Mouse (Mus musculus) neural tube, embryonic 13.5 days (tissue): ENCODE data around the gene Ube2e2. TPM values are rescaled to one million over a fixed set of nuclear protein-coding genes. Genes with fewer than 3 reads are reported as not detected.
A peak's percentile ranks its signal among the peaks of the same experiment; 100 is the strongest.

ENCODE experiments used
- ATAC-seq: fragments of 200-750 bp; cut with Nextera tagmentation; 2 replicates; pipeline ENCODE4 v1.8.0; 2017; ENCODE audit warnings: low read depth, mild to moderate bottlenecking, moderate TSS enrichment, moderate library complexity
- H3K27ac ChIP-seq: fragments of 300-500 bp; sonication (generic); replicated peaks from 2 replicates; pipeline ENCODE4 v1.5.1; 2015; ENCODE audit warnings: moderate library complexity, mild to moderate bottlenecking, inconsistent platforms
- H3K27me3 ChIP-seq: fragments of 300-500 bp; sonication (generic); 2 replicates; pipeline ENCODE4 v1.6.1; 2015; ENCODE audit warnings: mild to moderate bottlenecking, inconsistent platforms
- H3K36me3 ChIP-seq: fragments of 300-500 bp; sonication (generic); 2 replicates; pipeline ENCODE4 v1.6.1; 2015; ENCODE audit warnings: mild to moderate bottlenecking, inconsistent platforms
- H3K4me1 ChIP-seq: fragments of 300-500 bp; sonication (generic); replicated peaks from 2 replicates; pipeline ENCODE4 v1.6.1; 2015; ENCODE audit warnings: inconsistent platforms
- H3K4me2 ChIP-seq: fragments of 300-500 bp; sonication (generic); 2 replicates; pipeline ENCODE4 v1.6.1; 2015; ENCODE audit warnings: inconsistent platforms, mild to moderate bottlenecking, moderate library complexity
- H3K4me3 ChIP-seq: fragments of 300-500 bp; sonication (generic); 2 replicates; pipeline ENCODE4 v1.5.1; 2015; ENCODE audit warnings: mild to moderate bottlenecking, inconsistent platforms
- H3K9ac ChIP-seq: fragments of 300-500 bp; sonication (generic); 2 replicates; pipeline ENCODE4 v1.6.1; 2015; ENCODE audit warnings: moderate library complexity, mild to moderate bottlenecking, inconsistent platforms
- H3K9me3 ChIP-seq: fragments of 300-500 bp; sonication (generic); 2 replicates; pipeline ENCODE4 v1.6.1; 2016; ENCODE audit warnings: inconsistent platforms
- WGBS: fragments of 180-500 bp; shearing (Covaris S2); methylation state at CpG from one replicate; pipeline ENCODE4 v1.1.7; 2015; 5-methylcytosine and 5-hydroxymethylcytosine counted together
- polyA plus RNA-seq: library from polyadenylated mRNA; unstranded; fragments of >200 nt; fragmentation: Nextera tagmentation; extraction: Ambion mirVana; gene quantifications from 2 replicates; pipeline ENCODE4 v1.2.1, GENCODE M21; 2015

Gene Ube2e2
- polyA plus RNA-seq, 1 experiment from 2014 or later = 112 TPM

DNA sequence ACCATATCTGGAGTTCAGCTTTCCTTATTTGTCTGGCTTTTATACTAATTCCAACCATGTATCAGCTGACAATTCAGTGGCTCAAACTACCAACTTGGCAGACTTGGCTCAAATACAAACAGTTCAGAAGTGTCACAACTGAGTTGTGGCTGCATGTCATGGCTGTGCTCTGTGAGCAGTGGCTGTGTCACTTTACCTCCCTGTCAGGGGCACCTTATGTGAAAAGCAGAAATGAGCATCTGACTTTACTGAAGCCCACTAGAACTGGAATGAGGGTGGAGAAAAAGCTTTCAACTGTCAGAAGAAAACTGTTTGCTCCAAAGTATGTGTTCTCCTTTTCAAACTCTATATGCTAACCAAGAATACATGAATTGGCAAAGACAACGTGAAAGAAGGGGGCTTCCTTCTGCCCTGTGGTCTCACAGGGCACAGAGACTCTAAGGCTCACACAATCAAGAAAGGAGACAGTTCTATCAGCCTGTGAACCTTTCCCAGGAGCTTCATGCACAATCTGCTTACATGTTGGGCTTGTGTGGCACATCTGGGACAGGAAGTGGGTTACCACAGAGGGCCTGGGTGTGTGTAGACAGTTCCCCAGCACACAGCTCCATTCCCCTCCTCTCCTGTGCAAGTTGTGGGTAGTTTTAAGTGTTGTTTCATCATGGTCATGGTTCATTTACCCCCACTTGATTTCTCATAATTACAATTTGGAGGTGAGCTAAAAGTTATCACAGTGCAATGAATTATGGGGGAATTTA, 228.6 kb downstream of the Ube2e2 start:
- H3K4me2 ChIP-seq = no peak overlapping the region
- no peak overlapping the region for H3K27ac ChIP-seq
- H3K27me3 ChIP-seq = no peaks in the 10 kb centered on the region
- 74% methylated on average over 1 of the region's 1 CpGs for WGBS
- no peaks in the 10 kb centered on the region for H3K36me3 ChIP-seq
- no peak overlapping the region for H3K9ac ChIP-seq
- H3K9me3 ChIP-seq = peaks cover 4% of the 10 kb centered on the region; the same call in 1 of the 2 replicates
- ATAC-seq = no peak
- no peak overlapping the region for H3K4me3 ChIP-seq
- H3K4me1 ChIP-seq = no peaks in the 10 kb centered on the region

DNA sequence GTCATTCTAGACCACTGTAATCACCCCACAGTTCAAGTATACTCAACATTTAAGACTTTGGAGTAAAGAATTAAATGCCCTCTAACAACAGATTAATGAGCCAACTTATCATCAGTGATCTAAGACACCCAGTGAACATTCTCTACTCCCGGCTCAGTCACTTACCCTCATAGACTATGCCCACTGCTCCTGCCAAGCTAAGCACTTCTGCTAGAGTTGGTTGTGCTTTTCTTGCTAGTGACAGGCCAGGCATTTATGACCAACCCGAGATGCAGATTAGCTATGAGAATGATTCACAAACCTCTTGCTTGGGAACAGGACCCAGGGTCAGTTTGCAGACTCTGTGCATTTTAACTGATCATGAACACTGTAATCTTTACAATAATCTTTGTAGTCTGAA, 230.4 kb downstream of the Ube2e2 start:
- H3K27me3 ChIP-seq = no peaks in the 10 kb centered on the region
- H3K4me1 ChIP-seq = no peaks in the 10 kb centered on the region
- no peak overlapping the region for H3K27ac ChIP-seq
- no peaks in the 10 kb centered on the region for H3K36me3 ChIP-seq
- no peak overlapping the region for H3K4me2 ChIP-seq
- H3K9me3 ChIP-seq = peaks cover 4% of the 10 kb centered on the region; the same call in 1 of the 2 replicates
- H3K4me3 ChIP-seq = no peak overlapping the region
- no peak for ATAC-seq
- 92% methylated on average over 2 of the region's 2 CpGs for WGBS
- no peak overlapping the region for H3K9ac ChIP-seq

DNA sequence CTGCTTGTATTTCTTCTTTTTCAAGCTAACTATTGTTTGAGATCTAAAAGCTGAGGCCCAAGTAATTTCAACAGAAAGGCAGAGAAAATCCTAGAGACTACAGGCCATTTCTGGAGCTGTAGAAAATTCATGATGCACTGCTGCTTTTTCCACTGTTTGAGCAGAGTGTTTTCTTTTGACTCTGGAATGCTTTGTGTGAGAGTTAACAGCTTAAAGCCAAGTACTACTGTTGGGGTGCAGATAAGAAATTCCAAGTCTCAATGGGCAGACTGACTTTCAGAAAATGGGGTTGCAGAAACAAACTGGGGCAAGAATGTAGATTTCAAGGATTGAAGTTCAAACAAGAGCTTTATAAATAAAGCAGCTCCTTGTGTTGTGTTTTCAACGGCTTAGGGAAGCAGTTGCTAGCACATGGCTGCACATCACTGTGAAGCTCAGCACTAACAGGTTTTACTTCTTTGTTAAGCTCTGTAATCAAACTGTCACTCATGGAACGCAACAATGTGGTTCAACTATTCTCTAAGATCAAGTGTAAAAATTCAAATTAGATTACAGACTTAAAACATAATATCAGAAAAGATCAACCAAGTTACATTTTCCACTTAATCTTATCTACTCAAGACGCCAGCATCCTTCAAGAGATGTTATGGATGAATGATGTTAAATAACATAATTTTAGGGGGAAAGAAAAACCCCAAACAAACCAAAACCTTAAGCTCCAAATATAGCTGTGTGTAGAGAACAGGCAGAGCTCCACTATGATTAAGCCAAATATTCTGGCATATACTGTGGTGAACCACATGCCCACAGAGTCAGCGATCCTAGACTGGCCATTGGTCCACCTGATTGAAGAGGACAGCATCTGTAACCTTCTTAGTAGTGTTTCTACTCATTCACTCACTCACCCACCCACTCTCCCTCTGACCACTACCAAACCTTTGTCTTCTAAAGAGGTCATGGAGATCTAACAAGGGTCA, 236.0 kb downstream of the Ube2e2 start:
- no peak for ATAC-seq
- no peaks in the 10 kb centered on the region for H3K36me3 ChIP-seq
- no peak overlapping the region for H3K9ac ChIP-seq
- peaks cover 4% of the 10 kb centered on the region; the same call in 1 of the 2 replicates for H3K9me3 ChIP-seq
- no peak overlapping the region for H3K4me3 ChIP-seq
- H3K4me2 ChIP-seq = no peak overlapping the region
- H3K27ac ChIP-seq = no peak overlapping the region
- H3K27me3 ChIP-seq = no peaks in the 10 kb centered on the region
- WGBS = 79% methylated on average over 4 of the region's 4 CpGs
- H3K4me1 ChIP-seq = no peaks in the 10 kb centered on the region

DNA sequence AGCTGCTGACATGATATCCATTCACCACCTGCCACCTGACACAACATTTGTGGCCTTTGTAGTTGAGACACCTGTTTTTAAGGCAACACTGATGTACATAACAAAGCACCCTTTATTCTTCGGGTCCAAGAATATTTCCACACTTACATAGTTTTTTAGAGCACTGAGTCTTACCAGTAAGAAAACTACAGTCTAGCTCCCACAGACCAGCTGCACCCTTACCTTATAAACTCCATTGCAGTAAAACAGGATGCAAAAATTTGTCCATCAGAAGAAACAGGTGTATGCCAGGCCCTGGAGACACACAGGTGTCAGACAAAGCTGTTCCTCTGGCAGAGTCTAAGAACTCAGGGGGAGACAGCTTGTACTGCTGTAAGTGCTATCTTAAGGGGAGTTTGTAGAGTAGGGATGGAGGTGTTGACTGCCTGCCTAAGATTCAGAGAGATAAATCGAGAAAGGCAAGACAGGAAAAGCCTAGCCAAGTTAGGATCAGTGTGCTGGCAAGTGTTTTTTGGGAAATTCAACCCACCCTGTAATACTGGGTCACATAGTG, 244.9 kb downstream of the Ube2e2 start:
- H3K4me2 ChIP-seq = no peak overlapping the region
- no peak overlapping the region for H3K9ac ChIP-seq
- H3K4me3 ChIP-seq = no peak overlapping the region
- no peak overlapping the region for H3K27ac ChIP-seq
- no peaks in the 10 kb centered on the region for H3K9me3 ChIP-seq
- H3K4me1 ChIP-seq = no peaks in the 10 kb centered on the region
- no peaks in the 10 kb centered on the region for H3K36me3 ChIP-seq
- ATAC-seq = no peak
- 78% methylated on average over 2 of the region's 2 CpGs for WGBS
- H3K27me3 ChIP-seq = no peaks in the 10 kb centered on the region

DNA sequence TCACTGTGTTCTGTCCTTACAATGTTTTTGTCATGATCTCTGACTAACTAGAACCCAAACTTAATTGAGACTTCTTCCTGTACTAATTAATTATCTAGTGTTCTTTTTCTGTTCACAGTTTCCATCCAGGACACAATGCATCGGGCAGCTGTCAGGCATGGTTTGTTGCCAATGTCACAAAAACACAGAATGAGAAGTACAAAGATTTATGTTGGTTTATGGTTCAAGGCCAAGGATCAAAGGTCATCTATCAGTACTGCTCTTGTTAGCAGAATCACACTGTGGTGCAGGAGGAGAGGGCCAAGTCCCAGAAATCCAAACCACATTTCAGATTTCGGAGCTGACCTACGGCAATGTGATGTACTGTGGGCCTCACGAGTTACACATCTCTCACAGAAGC, 252.4 kb downstream of the Ube2e2 start:
- H3K9me3 ChIP-seq = no peaks in the 10 kb centered on the region

DNA sequence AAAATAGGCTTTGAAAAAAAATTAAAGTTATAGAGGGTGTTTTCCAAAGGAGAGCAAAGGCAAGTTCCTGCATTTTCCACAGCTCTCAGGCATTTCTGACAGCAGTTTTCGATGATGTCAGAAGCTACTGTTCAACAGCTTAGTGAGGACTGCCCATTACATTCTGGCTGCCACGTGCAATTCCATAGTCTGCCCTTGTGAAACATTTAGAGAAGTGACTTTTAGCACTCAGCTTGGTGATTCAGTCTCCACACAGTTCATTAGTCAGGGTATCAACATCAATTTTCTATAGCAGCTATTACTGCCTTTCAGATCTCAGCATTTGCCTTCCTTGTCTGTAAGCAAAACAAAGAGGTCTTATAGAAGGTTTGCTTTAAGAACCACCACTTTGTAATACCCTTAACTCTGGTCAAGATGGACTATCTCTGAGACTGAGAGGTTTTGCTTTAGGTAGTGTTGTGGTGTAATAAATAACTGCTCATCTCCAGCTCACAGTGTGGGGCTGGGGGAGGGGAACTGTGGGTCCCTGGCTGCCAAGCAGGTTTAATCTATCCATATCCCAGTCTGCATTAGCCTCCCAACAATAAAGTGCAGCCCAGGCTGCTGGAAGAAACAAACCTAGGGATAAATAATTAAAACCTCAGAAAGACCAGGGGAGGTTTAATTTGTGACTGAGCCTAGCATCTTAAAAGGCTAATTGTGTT, 255.2 kb downstream of the Ube2e2 start:
- Histone ChIP-seq H3K27ac (peak overlapping the region; percentile 61), H3K27me3 (no peaks in the 10 kb centered on the region), H3K9ac (no peak overlapping the region), H3K36me3 (no peaks in the 10 kb centered on the region), H3K9me3 (no peaks in the 10 kb centered on the region), H3K4me1 (peaks cover 9% of the 10 kb centered on the region; the same call in 1 of the 2 replicates), H3K4me3 (no peak overlapping the region), H3K4me2 (no peak overlapping the region)
- ATAC-seq = peak; percentile 86
- WGBS = 60% methylated on average over 2 of the region's 2 CpGs

More for the DNA sequence above, 252.4 kb downstream of the Ube2e2 start:
- Histone ChIP-seq H3K27me3 (no peaks in the 10 kb centered on the region), H3K9ac (no peak overlapping the region), H3K36me3 (no peaks in the 10 kb centered on the region), H3K27ac (no peak overlapping the region), H3K4me1 (peaks cover 9% of the 10 kb centered on the region; the same call in 1 of the 2 replicates), H3K4me3 (no peak overlapping the region), H3K4me2 (no peak overlapping the region)
- WGBS = 81% methylated on average over 4 of the region's 4 CpGs
- ATAC-seq = no peak

DNA sequence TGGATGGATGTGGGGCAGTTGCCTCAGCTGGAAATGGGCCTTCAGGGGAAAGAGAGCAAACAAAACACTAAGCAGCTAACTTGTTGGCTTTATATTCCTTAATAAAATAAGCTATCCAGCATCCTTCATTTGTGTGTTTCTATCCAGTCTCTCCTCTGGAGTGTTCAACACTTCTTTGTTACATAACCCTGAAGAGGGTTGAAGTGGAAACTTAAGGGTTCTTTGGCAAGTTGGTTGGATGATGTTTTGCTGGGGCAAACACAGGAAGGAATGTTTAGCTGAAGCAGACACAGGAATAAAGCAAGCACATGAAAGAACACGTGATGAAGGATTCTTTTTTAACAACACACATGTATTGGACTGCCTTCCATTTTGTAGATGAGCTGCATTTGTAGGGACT, 256.3 kb downstream of the Ube2e2 start:
- H3K4me3 ChIP-seq = no peak overlapping the region
- H3K27ac ChIP-seq = no peak overlapping the region
- H3K9ac ChIP-seq = no peak overlapping the region
- 98% methylated on average over 1 of the region's 1 CpGs for WGBS
- ATAC-seq = no peak
- no peaks in the 10 kb centered on the region for H3K27me3 ChIP-seq
- no peaks in the 10 kb centered on the region for H3K9me3 ChIP-seq
- H3K36me3 ChIP-seq = no peaks in the 10 kb centered on the region
- H3K4me1 ChIP-seq = peaks cover 9% of the 10 kb centered on the region; the same call in 1 of the 2 replicates
- H3K4me2 ChIP-seq = no peak overlapping the region

DNA sequence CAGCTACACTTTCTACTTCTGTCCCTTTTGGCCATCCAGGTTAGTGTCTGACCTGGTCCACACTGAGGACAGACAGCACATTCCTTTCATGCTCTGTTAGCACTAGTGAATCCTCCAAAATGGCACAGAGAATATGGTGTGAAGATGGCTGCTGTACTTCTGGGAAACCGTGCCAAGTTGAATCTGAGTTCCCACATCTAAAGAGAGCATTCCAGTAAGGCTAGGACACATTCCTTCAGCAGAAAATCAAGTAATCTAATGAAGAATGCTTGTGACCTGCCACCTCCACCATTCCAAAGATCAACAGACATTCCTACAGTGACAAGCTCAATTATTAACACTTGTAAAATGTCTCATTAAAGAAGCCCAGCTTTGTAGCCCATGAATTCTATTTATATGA, 265.9 kb downstream of the Ube2e2 start:
- H3K36me3 ChIP-seq = no peaks in the 10 kb centered on the region
- H3K4me3 ChIP-seq = no peak overlapping the region
- no peak for ATAC-seq
- WGBS = 76% methylated on average over 1 of the region's 1 CpGs
- H3K4me1 ChIP-seq = no peaks in the 10 kb centered on the region
- no peaks in the 10 kb centered on the region for H3K9me3 ChIP-seq
- no peak overlapping the region for H3K9ac ChIP-seq
- no peaks in the 10 kb centered on the region for H3K27me3 ChIP-seq
- H3K27ac ChIP-seq = no peak overlapping the region
- H3K4me2 ChIP-seq = no peak overlapping the region

DNA sequence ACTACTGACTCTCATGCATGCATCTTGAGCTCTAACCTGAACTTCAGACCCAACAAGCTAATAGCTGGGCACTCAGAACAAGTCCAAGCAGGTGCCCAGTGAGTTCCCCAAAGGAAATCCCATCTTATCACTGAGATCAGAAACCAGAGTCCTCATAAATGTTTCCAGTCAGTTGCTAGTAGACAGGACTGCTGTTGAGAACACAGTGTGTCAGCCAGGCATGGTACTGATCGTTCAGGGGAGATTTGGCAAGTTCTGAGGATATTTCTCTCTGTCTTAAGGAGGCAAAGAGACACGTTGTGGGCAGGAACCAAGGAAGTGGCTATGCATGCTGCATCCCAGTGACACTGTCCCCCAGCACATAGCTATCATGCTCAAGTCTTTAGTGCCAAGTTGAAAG, 275.5 kb downstream of the Ube2e2 start:
- ATAC-seq = no peak
- Histone ChIP-seq H3K9me3 (no peaks in the 10 kb centered on the region), H3K27ac (no peak overlapping the region), H3K9ac (no peak overlapping the region), H3K4me1 (no peaks in the 10 kb centered on the region), H3K36me3 (no peaks in the 10 kb centered on the region), H3K27me3 (no peaks in the 10 kb centered on the region), H3K4me2 (no peak overlapping the region), H3K4me3 (no peak overlapping the region)
- WGBS = 73% methylated on average over 2 of the region's 2 CpGs

DNA sequence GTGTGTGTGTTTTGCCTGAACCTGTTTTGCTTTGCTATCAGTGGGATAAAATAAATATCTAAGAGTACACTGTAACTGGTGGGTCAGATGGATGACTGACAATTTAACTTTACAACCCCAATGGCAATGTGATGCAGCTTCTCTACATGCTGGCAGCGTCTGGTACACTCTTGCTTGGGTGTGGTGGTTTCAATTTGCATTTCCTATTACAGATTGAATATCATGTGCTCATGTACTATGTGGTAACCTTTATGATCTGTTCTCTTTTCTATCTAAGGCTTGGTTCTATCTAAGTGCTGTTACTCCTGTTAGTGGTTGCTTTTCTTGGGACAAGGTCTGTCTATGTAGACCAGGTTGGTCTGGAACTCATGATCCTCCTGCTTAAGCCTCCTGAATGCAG, 292.1 kb downstream of the Ube2e2 start:
- H3K27ac ChIP-seq = no peak overlapping the region
- WGBS = 63% methylated on average over 1 of the region's 1 CpGs
- no peaks in the 10 kb centered on the region for H3K9me3 ChIP-seq
- no peaks in the 10 kb centered on the region for H3K36me3 ChIP-seq
- no peak for ATAC-seq
- H3K4me1 ChIP-seq = no peaks in the 10 kb centered on the region
- no peak overlapping the region for H3K4me2 ChIP-seq
- H3K9ac ChIP-seq = no peak overlapping the region
- no peak overlapping the region for H3K4me3 ChIP-seq
- no peaks in the 10 kb centered on the region for H3K27me3 ChIP-seq

DNA sequence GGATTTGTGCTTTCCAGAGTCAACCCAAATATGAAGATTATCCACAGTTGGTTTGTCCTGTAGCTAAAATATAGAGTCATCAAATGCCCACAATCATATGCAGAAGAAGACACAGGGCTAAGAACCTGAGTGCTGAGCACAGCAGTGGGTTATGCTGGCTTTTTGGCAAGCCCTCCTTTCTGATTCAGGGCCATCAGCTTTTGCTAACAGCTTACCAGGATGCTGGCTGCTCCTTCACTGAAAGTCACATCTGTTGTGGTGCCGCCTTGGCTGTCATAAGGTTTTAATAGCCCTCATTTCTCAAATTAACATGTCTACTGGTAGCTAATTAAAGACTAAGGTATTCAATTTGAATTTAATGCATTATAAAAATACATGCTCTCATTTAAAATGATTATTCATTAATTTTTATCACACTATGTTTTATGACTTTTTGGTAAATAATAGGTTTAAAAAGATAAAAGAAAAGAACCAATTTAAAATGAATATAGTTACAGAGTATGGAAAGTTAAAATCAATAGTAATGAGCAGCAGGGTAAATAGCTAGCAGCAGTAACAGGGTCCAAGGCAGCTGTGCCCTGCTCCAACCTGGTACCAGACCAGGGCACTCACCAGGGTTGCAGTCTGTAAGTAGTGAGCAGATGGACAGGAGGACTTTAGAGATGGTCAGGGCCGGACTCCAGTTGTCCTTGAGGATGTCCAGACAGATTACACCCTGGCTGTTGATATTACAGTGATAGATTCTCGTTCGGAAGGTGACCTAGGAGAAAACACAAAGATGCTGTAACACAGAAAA, 307.6 kb downstream of the Ube2e2 start:
- Histone ChIP-seq H3K27me3 (no peaks in the 10 kb centered on the region), H3K4me1 (no peaks in the 10 kb centered on the region; the same call in 1 of the 2 replicates), H3K9ac (no peak overlapping the region), H3K9me3 (no peaks in the 10 kb centered on the region), H3K27ac (no peak overlapping the region), H3K4me2 (no peak overlapping the region), H3K36me3 (no peaks in the 10 kb centered on the region), H3K4me3 (no peak overlapping the region)
- ATAC-seq = peak; percentile 59
- 70% methylated on average over 4 of the region's 4 CpGs for WGBS
